In genomic region chr3:118675441-118675840, GRCm38 (mm10) we compare ENCODE assay signal across 17 mouse cellular contexts.
DNase-seq lines count a peak whose midpoint lies in the region; ATAC-seq lines count a peak whose summit lies in the region.
"Had no signal": no experiment of that assay in that cellular context is flagged by ENCODE, and none has a peak within 500 bp of the region (broad histone marks: within the 10 kb centered on the region; RNA-seq: fewer than 3 reads in every experiment).

No protein-coding gene starts in this region.

- H3K9me3 ChIP-seq in embryonic facial prominence, embryonic 11.5 days (replicated peaks; ENCODE audit: control insufficient read depth, low read length) = no peaks in the 10 kb centered on the region
- no peaks in the 10 kb centered on the region for H3K9me3 ChIP-seq in embryonic facial prominence, embryonic 10.5 days
- H3K9me3 ChIP-seq in midbrain, embryonic 14.5 days (ENCODE audit: control insufficient read depth, low read length) = no peaks in the 10 kb centered on the region
- H3K9me3 ChIP-seq in midbrain, embryonic 10.5 days (replicated peaks) = no peaks in the 10 kb centered on the region
- H3K9me3 ChIP-seq: hindbrain, embryonic 15.5 days had no signal

- H3K27ac ChIP-seq in embryonic facial prominence, embryonic 11.5 days (replicated peaks; ENCODE audit: low read depth, low read length) = no peak overlapping the region
- no peak overlapping the region for H3K27ac ChIP-seq in embryonic facial prominence, embryonic 10.5 days (replicated peaks)
- no peak overlapping the region for H3K27ac ChIP-seq in midbrain, embryonic 14.5 days (replicated peaks; ENCODE audit: low read depth, low read length)
- H3K27ac ChIP-seq in midbrain, embryonic 10.5 days (replicated peaks) = no peak overlapping the region
- H3K27ac ChIP-seq: hindbrain, embryonic 15.5 days; left cerebral cortex, adult 2 months had no signal

- no peak overlapping the region for H3K4me3 ChIP-seq in embryonic facial prominence, embryonic 11.5 days (ENCODE audit: low read depth, low read length)
- no peak overlapping the region for H3K4me3 ChIP-seq in embryonic facial prominence, embryonic 10.5 days
- H3K4me3 ChIP-seq in midbrain, embryonic 14.5 days (replicated peaks; ENCODE audit: low read depth, low read length) = no peak overlapping the region
- H3K4me3 ChIP-seq in midbrain, embryonic 10.5 days = no peak overlapping the region
- H3K4me3 ChIP-seq: hindbrain, embryonic 15.5 days; left cerebral cortex, adult 2 months had no signal

- no peaks in the 10 kb centered on the region for H3K36me3 ChIP-seq in embryonic facial prominence, embryonic 11.5 days (replicated peaks; ENCODE audit: control insufficient read depth, insufficient read depth, low read depth, low read length)
- H3K36me3 ChIP-seq in embryonic facial prominence, embryonic 10.5 days (replicated peaks) = no peaks in the 10 kb centered on the region
- H3K36me3 ChIP-seq in midbrain, embryonic 14.5 days (ENCODE audit: control insufficient read depth, insufficient read depth, low read length) = no peaks in the 10 kb centered on the region
- no peaks in the 10 kb centered on the region for H3K36me3 ChIP-seq in midbrain, embryonic 10.5 days
- H3K36me3 ChIP-seq: hindbrain, embryonic 15.5 days had no signal

- H3K4me1 ChIP-seq in embryonic facial prominence, embryonic 11.5 days (ENCODE audit: control insufficient read depth, insufficient read depth, low read length) = no peaks in the 10 kb centered on the region
- peaks cover 24% of the 10 kb centered on the region for H3K4me1 ChIP-seq in embryonic facial prominence, embryonic 10.5 days
- H3K4me1 ChIP-seq in midbrain, embryonic 14.5 days (ENCODE audit: control insufficient read depth, insufficient read depth, low read length) = peaks cover 7% of the 10 kb centered on the region; the same call in 1 of the 2 replicates
- peaks cover 29% of the 10 kb centered on the region for H3K4me1 ChIP-seq in midbrain, embryonic 10.5 days

- no peak for ATAC-seq in embryonic facial prominence, embryonic 11.5 days (replicated peaks; ENCODE audit: insufficient number of reproducible peaks, low FRiP score, low TSS enrichment, low read depth)
- ATAC-seq in midbrain, embryonic 14.5 days (ENCODE audit: low FRiP score, low TSS enrichment) = no peak
- no peak for ATAC-seq in megakaryocyte progenitor cell, adult 5-6 weeks (replicated peaks; ENCODE audit: poor library complexity)
- ATAC-seq: intestine, postnatal 0 days had no signal

- no peaks in the 10 kb centered on the region for H3K27me3 ChIP-seq in embryonic facial prominence, embryonic 11.5 days (ENCODE audit: control insufficient read depth, insufficient read depth, low read length)
- no peaks in the 10 kb centered on the region for H3K27me3 ChIP-seq in embryonic facial prominence, embryonic 10.5 days (replicated peaks; ENCODE audit: low read depth, poor library complexity, severe bottlenecking)
- no peaks in the 10 kb centered on the region for H3K27me3 ChIP-seq in midbrain, embryonic 14.5 days (ENCODE audit: control insufficient read depth, insufficient read depth, low read length)
- peaks cover 2% of the 10 kb centered on the region; the same call in 1 of the 2 replicates for H3K27me3 ChIP-seq in midbrain, embryonic 10.5 days (ENCODE audit: low read depth, poor library complexity, severe bottlenecking)
- H3K27me3 ChIP-seq: hindbrain, embryonic 15.5 days had no signal

- peak; percentile 15 for DNase-seq in embryonic facial prominence, embryonic 11.5 days (ENCODE audit: low spot score)
- no peak for DNase-seq in embryonic facial prominence, embryonic 10.5 days (ENCODE audit: low spot score)
- peak; percentile 48 for DNase-seq in midbrain, embryonic 14.5 days
- DNase-seq in midbrain, embryonic 10.5 days (ENCODE audit: low spot score) = no peak
- DNase-seq in forelimb bud, embryonic 11.5 days (ENCODE audit: low read depth, low spot score) = peak; percentile 47
- no peak for DNase-seq in frontal cortex, adult 2 months (ENCODE audit: extremely low spot score in 1 of 2, low spot score in 1 of 2)
- DNase-seq: adrenal gland, postnatal 10 days; cerebellum, adult 11-12 months; cerebellum, postnatal 25 days; gastrocnemius, postnatal 25 days; kidney, postnatal 14 days; lung, postnatal 14 days; thymus, postnatal 36 days had no signal

- no peak overlapping the region for H3K9ac ChIP-seq in embryonic facial prominence, embryonic 11.5 days (replicated peaks; ENCODE audit: low read length)
- H3K9ac ChIP-seq in midbrain, embryonic 14.5 days (replicated peaks; ENCODE audit: low read length) = no peak overlapping the region
- H3K9ac ChIP-seq: hindbrain, embryonic 15.5 days had no signal

- WGBS in embryonic facial prominence, embryonic 11.5 days = 10% methylated on average over 1 of the region's 1 CpGs
- WGBS in embryonic facial prominence, embryonic 10.5 days = 29% methylated on average over 1 of the region's 1 CpGs
- 35% methylated on average over 1 of the region's 1 CpGs for WGBS in midbrain, embryonic 14.5 days
- WGBS in midbrain, embryonic 10.5 days = 55% methylated on average over 1 of the region's 1 CpGs

- no peak overlapping the region for H3K4me2 ChIP-seq in embryonic facial prominence, embryonic 11.5 days (ENCODE audit: low read depth, low read length)
- no peak overlapping the region for H3K4me2 ChIP-seq in midbrain, embryonic 14.5 days (ENCODE audit: low read length)
- H3K4me2 ChIP-seq: hindbrain, embryonic 15.5 days had no signal

Comparison
In these comparisons a context has a peak if more than half of its experiments do, and no peak if none do; other contexts are left out.
1. DNase-seq: peak in embryonic facial prominence, embryonic 11.5 days (single experiment), midbrain, embryonic 14.5 days (single experiment) and forelimb bud, embryonic 11.5 days (single experiment); none in embryonic facial prominence, embryonic 10.5 days (single experiment), midbrain, embryonic 10.5 days (single experiment) and frontal cortex, adult 2 months (0 of 2).